Mouse (Mus musculus) forebrain, embryonic 16.5 days (tissue): ENCODE measurements around the gene Gzmk. TPM values are rescaled to one million over a fixed set of nuclear protein-coding genes. Genes with fewer than 3 reads are reported as not detected.

Source experiments
- ATAC-seq: fragments of 200-750 bp; cut with Nextera tagmentation; 2 replicates; pipeline ENCODE4 v1.8.0; 2017; ENCODE audit warnings: mild to moderate bottlenecking, moderate library complexity
- H3K27ac ChIP-seq: fragments of 300-500 bp; sonication (generic); 2 replicates; pipeline ENCODE4 v1.5.1; 2014; ENCODE audit warnings: low read length, control low read depth
- H3K27me3 ChIP-seq: fragments of 300-500 bp; sonication (generic); replicated peaks from 2 replicates; pipeline ENCODE4 v1.6.1; 2014; ENCODE audit warnings: low read length; ENCODE audit not compliant: control insufficient read depth, insufficient read depth
- H3K36me3 ChIP-seq: fragments of 300-500 bp; sonication (generic); 2 replicates; pipeline ENCODE4 v1.6.1; 2014; ENCODE audit not compliant: control insufficient read depth, insufficient read depth
- H3K4me1 ChIP-seq: fragments of 300-500 bp; sonication (generic); replicated peaks from 2 replicates; pipeline ENCODE4 v1.6.1; 2014; ENCODE audit warnings: low read length; ENCODE audit not compliant: control insufficient read depth, insufficient read depth
- H3K4me2 ChIP-seq: fragments of 300-500 bp; sonication (generic); 2 replicates; pipeline ENCODE4 v1.6.1; 2014; ENCODE audit warnings: mild to moderate bottlenecking, low read length, control low read depth
- H3K4me3 ChIP-seq: fragments of 300-500 bp; sonication (generic); replicated peaks from 2 replicates; pipeline ENCODE4 v1.5.1; 2014; ENCODE audit warnings: mild to moderate bottlenecking, low read length, control low read depth
- H3K9ac ChIP-seq: fragments of 300-500 bp; sonication (generic); replicated peaks from 2 replicates; pipeline ENCODE4 v1.6.1; 2014; ENCODE audit warnings: low read depth, low read length, control low read depth
- H3K9me3 ChIP-seq: fragments of 300-500 bp; sonication (generic); 2 replicates; pipeline ENCODE4 v1.6.1; 2016; ENCODE audit warnings: low read length; ENCODE audit not compliant: control insufficient read depth
- WGBS: fragments of 180-500 bp; shearing (Covaris S2); extraction: QIAGEN DNeasy Blood & Tissue Kit; methylation state at CpG from one replicate; pipeline ENCODE4 v1.1.7; 2014; 5-methylcytosine and 5-hydroxymethylcytosine counted together
- polyA plus RNA-seq: library from polyadenylated mRNA; unstranded; fragments of >200 nt; fragmentation: Nextera tagmentation; extraction: Ambion mirVana; gene quantifications from 2 replicates; pipeline ENCODE4 v1.2.1, GENCODE M21; 2015

Gene Gzmk
- polyA plus RNA-seq, 1 experiment from 2014 or later, result 0.16 TPM

GRCm38 (mm10) chr13:113212401-113212800 is 13.3 kb downstream of the Gzmk start:
- H3K9me3 ChIP-seq, result no peaks in the 10 kb centered on the region
- 82% methylated on average over 3 of the region's 3 CpGs for WGBS

DNA sequence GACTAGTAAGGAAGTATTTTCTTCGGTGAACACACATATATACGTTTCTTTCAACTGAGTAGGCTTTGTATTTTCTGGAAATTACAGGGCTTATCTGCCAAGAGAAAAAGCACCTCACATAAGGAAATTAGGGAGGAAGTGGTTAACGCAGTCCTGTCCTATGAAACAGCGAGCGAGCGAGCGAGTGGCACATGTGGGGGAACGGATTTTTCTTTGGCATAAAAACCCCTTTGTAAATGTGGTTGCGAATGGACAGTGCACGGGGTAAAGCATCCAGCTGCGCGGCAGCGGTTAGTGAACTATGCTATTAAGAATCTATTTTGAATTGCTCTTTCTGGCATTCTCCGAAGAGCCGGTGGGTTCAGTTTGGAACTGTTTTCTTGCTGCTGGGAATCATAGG is 14.4 kb downstream of the Gzmk start:
- no peak overlapping the region for H3K4me2 ChIP-seq
- no peak for ATAC-seq
- H3K27me3 ChIP-seq, result no peaks in the 10 kb centered on the region
- H3K9ac ChIP-seq, result no peak overlapping the region
- H3K27ac ChIP-seq, result no peak overlapping the region
- 56% methylated on average over 15 of the region's 15 CpGs for WGBS
- H3K9me3 ChIP-seq, result no peaks in the 10 kb centered on the region
- H3K4me3 ChIP-seq, result no peak overlapping the region
- H3K36me3 ChIP-seq, result no peaks in the 10 kb centered on the region
- no peaks in the 10 kb centered on the region for H3K4me1 ChIP-seq

More at GRCm38 (mm10) chr13:113212401-113212800, 13.3 kb downstream of the Gzmk start:
- Histone ChIP-seq H3K9ac (no peak overlapping the region), H3K27ac (no peak overlapping the region), H3K4me3 (no peak overlapping the region), H3K27me3 (no peaks in the 10 kb centered on the region), H3K36me3 (no peaks in the 10 kb centered on the region), H3K4me2 (no peak overlapping the region), H3K4me1 (no peaks in the 10 kb centered on the region)
- no peak for ATAC-seq

DNA sequence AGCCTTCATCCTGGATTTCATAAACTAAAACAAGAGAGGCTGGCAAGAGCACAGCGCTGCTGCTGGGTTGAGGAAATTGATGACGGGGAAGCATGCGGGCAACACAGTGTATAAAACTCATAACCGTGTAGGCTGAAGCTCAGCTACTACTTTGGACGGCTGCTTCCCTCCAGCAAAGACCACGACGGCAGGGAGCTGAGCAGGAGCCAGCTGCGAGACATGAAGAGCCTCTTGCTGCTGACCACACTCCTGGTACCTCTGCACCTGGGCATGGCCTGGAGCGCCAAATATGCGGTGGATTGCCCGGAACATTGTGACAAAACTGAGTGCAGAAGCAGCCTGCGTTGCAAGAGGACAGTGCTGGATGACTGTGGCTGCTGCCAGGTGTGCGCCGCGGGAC is 16.1 kb downstream of the Gzmk start, which contains the start of gene Esm1:
Gene Esm1 (plus strand): TSS at position 36 of the 400 bp plus-strand sequence.
- no peak for ATAC-seq
- 47% methylated on average over 15 of the region's 15 CpGs for WGBS
- no peak within 1 kb of the TSS for H3K4me3 ChIP-seq
- H3K9ac ChIP-seq, result no peak within 1 kb of the TSS
- H3K27me3 ChIP-seq, result no peaks in the 10 kb centered on the region
- no peaks in the 10 kb centered on the region for H3K4me1 ChIP-seq
- no peak within 1 kb of the TSS for H3K4me2 ChIP-seq
- H3K36me3 ChIP-seq, result no peaks in the 10 kb centered on the region
- H3K9me3 ChIP-seq, result no peaks in the 10 kb centered on the region
- no peak within 1 kb of the TSS for H3K27ac ChIP-seq

DNA sequence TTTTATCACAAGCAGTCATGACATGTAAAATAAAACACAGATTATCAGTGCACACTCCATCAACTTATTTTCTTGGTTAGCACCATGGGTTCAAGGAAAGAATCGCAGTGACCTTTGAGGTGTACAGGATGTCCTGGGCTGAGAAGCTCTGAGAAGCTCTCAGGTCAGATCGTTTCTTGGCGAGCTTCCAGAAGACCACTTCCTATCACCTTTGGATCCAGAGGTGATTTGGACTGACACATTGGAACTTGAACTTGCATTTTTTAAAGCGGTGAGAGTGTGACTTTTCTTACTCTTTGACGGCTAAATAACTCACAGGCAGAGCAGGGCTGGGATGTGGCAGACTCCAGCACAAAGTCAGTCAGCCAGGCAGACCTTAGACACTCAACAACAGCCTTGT is 20.4 kb downstream of the Gzmk start:
- Histone ChIP-seq H3K4me3 (no peak overlapping the region), H3K27me3 (no peaks in the 10 kb centered on the region), H3K9ac (no peak overlapping the region), H3K4me1 (no peaks in the 10 kb centered on the region), H3K27ac (no peak overlapping the region), H3K36me3 (no peaks in the 10 kb centered on the region), H3K4me2 (no peak overlapping the region), H3K9me3 (no peaks in the 10 kb centered on the region)
- WGBS, result 86% methylated on average over 5 of the region's 5 CpGs
- ATAC-seq, result no peak

DNA sequence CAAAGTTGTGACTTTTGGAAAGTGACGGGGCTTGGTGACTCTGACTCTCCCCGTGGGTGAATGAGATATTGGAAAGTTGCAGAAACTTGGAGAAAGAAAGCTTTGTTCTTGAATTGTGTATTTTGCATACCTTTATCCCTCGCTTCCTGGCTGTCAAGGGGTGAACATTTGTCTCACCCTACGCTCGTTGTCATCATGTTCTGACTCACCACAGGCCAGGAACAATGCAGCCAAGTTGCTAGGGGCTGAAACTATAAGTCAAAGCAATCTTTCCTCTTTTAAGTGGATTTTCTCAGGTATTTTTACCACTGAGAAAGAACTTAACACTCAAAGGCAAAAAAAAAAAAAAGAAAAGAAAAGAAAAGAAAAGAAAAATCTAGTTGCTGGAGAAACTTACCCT is 22.6 kb downstream of the Gzmk start:
- WGBS, result 73% methylated on average over 5 of the region's 5 CpGs
- no peak overlapping the region for H3K4me2 ChIP-seq

GRCm38 (mm10) chr13:113202184-113202583 is 23.5 kb downstream of the Gzmk start:
- Histone ChIP-seq H3K27ac (no peak overlapping the region), H3K27me3 (no peaks in the 10 kb centered on the region), H3K9ac (no peak overlapping the region), H3K4me2 (no peak overlapping the region), H3K4me1 (no peaks in the 10 kb centered on the region), H3K9me3 (no peaks in the 10 kb centered on the region), H3K36me3 (no peaks in the 10 kb centered on the region), H3K4me3 (no peak overlapping the region)
- no peak for ATAC-seq
- WGBS, result 78% methylated on average over 4 of the region's 4 CpGs

More for the DNA sequence above, 22.6 kb downstream of the Gzmk start:
- H3K9me3 ChIP-seq, result no peaks in the 10 kb centered on the region
- H3K27ac ChIP-seq, result no peak overlapping the region
- no peaks in the 10 kb centered on the region for H3K36me3 ChIP-seq
- no peak overlapping the region for H3K4me3 ChIP-seq
- no peak overlapping the region for H3K9ac ChIP-seq
- H3K4me1 ChIP-seq, result no peaks in the 10 kb centered on the region
- no peak for ATAC-seq
- H3K27me3 ChIP-seq, result no peaks in the 10 kb centered on the region

- no peak for ATAC-seq
- WGBS, result 89% methylated on average over 2 of the region's 2 CpGs
- H3K4me1 ChIP-seq, result no peaks in the 10 kb centered on the region
- H3K4me2 ChIP-seq, result no peak overlapping the region
- no peak overlapping the region for H3K4me3 ChIP-seq
- H3K9me3 ChIP-seq, result no peaks in the 10 kb centered on the region
- no peak overlapping the region for H3K27ac ChIP-seq
- no peak overlapping the region for H3K9ac ChIP-seq
- no peaks in the 10 kb centered on the region for H3K27me3 ChIP-seq
- H3K36me3 ChIP-seq, result no peaks in the 10 kb centered on the region
Measured at GRCm38 (mm10) chr13:113201631-113202030, 24.1 kb downstream of the Gzmk start.

GRCm38 (mm10) chr13:113200726-113201125 is 25.0 kb downstream of the Gzmk start:
- no peak overlapping the region for H3K4me2 ChIP-seq
- H3K27ac ChIP-seq, result no peak overlapping the region
- H3K4me3 ChIP-seq, result no peak overlapping the region
- no peak overlapping the region for H3K9ac ChIP-seq
- ATAC-seq, result no peak
- no peaks in the 10 kb centered on the region for H3K9me3 ChIP-seq
- no peaks in the 10 kb centered on the region for H3K36me3 ChIP-seq
- 83% methylated on average over 8 of the region's 8 CpGs for WGBS
- no peaks in the 10 kb centered on the region for H3K27me3 ChIP-seq
- no peaks in the 10 kb centered on the region for H3K4me1 ChIP-seq

- H3K36me3 ChIP-seq, result no peaks in the 10 kb centered on the region
- WGBS, result 70% methylated on average over 3 of the region's 3 CpGs
- H3K9ac ChIP-seq, result no peak overlapping the region
- H3K27me3 ChIP-seq, result no peaks in the 10 kb centered on the region
- no peak overlapping the region for H3K27ac ChIP-seq
- no peaks in the 10 kb centered on the region for H3K4me1 ChIP-seq
- ATAC-seq, result no peak
- no peak overlapping the region for H3K4me3 ChIP-seq
- no peak overlapping the region for H3K4me2 ChIP-seq
- H3K9me3 ChIP-seq, result no peaks in the 10 kb centered on the region
Measured at GRCm38 (mm10) chr13:113199331-113199730, 26.4 kb downstream of the Gzmk start.

DNA sequence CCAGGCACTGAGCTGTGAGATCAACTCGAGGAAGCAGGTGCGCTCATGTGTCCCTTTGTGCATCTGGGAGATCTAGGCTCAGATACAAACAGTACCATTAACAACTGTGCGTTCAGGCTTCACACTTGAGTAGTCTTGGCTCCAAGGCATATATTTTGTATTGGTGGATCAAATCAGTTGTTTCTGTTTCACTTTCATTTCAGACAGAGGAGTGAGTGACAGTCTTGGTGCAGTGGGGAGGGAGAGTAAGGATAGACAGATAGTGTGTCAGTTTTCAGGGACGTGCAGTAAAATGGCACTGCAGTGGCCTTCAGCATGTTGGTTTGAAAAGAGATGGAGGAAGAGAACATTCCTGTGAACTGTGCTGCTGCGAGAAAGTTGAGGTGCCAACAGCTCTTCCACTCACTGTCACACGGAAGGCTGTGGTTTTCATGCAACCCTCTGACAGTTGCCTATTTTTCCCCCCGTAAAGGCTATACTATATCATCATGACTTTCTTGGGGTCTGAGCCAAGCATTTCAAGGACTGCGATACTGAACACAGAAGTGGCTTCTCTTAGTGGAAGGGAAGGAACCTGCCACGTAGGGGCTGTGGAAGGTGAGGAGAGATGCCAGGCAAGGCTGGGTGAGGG is 27.7 kb downstream of the Gzmk start:
- Histone ChIP-seq H3K9ac (no peak overlapping the region), H3K4me2 (no peak overlapping the region), H3K27me3 (no peaks in the 10 kb centered on the region), H3K36me3 (no peaks in the 10 kb centered on the region), H3K27ac (no peak overlapping the region), H3K9me3 (no peaks in the 10 kb centered on the region), H3K4me1 (no peaks in the 10 kb centered on the region), H3K4me3 (no peak overlapping the region)
- 83% methylated on average over 9 of the region's 9 CpGs for WGBS
- no peak for ATAC-seq
